Mouse (Mus musculus) lung, postnatal 0 days (tissue): ENCODE results near the gene Sf3a3. TPM values are rescaled to one million over a fixed set of nuclear protein-coding genes. Genes with fewer than 3 reads are reported as not detected.

Experiments
- ATAC-seq: fragments of 200-750 bp; cut with Nextera tagmentation; 2 replicates; pipeline ENCODE4 v1.8.0; 2017; ENCODE audit warnings: moderate library complexity
- DNase-seq: peaks from one replicate; pipeline ENCODE4 v3.0.0-alpha.2; 2016; ENCODE audit warnings: low spot score
- H3K27ac ChIP-seq: fragments of 300-500 bp; sonication (generic); 2 replicates; pipeline ENCODE4 v1.5.1; 2014; ENCODE audit warnings: antibody characterized with exemption, mild to moderate bottlenecking, low read length, mixed read lengths
- H3K27me3 ChIP-seq: fragments of 300-500 bp; sonication (generic); replicated peaks from 2 replicates; pipeline ENCODE4 v1.6.1; 2014; ENCODE audit warnings: low read length, mixed read lengths; ENCODE audit not compliant: insufficient read depth
- H3K36me3 ChIP-seq: fragments of 300-500 bp; sonication (generic); 2 replicates; pipeline ENCODE4 v1.6.1; 2014; ENCODE audit warnings: low read length, mixed read lengths; ENCODE audit not compliant: insufficient read depth
- H3K4me1 ChIP-seq: fragments of 300-500 bp; sonication (generic); 2 replicates; pipeline ENCODE4 v1.6.1; 2014; ENCODE audit warnings: antibody characterized with exemption, low read depth, low read length, mixed read lengths; ENCODE audit not compliant: insufficient read depth
- H3K4me2 ChIP-seq: fragments of 300-500 bp; sonication (generic); replicated peaks from 2 replicates; pipeline ENCODE4 v1.6.1; 2014; ENCODE audit warnings: low read depth, mild to moderate bottlenecking, low read length, moderate library complexity, mixed read lengths
- H3K4me3 ChIP-seq: fragments of 300-500 bp; sonication (generic); 2 replicates; pipeline ENCODE4 v1.5.1; 2014; ENCODE audit warnings: low read depth, low read length
- H3K9ac ChIP-seq: fragments of 300-500 bp; sonication (generic); replicated peaks from 2 replicates; pipeline ENCODE4 v1.6.1; 2014; ENCODE audit warnings: low read depth, mild to moderate bottlenecking
- H3K9me3 ChIP-seq: fragments of 300-500 bp; sonication (generic); 2 replicates; pipeline ENCODE4 v1.6.1; 2016; ENCODE audit warnings: low read length, mixed read lengths
- CTCF ChIP-seq: IDR thresholded peaks from 2 replicates; pipeline ENCODE4 v1.5.1; 2016; ENCODE audit warnings: antibody characterized with exemption, mild to moderate bottlenecking
- EP300 ChIP-seq: IDR thresholded peaks from 2 replicates; pipeline ENCODE4 v1.6.1; 2016; ENCODE audit warnings: antibody characterized with exemption, mild to moderate bottlenecking, control low read depth
- WGBS: fragments of 180-500 bp; shearing (Covaris S2); extraction: QIAGEN DNeasy Blood & Tissue Kit; methylation state at CpG from one replicate; pipeline ENCODE4 v1.1.7; 2014; 5-methylcytosine and 5-hydroxymethylcytosine counted together
- polyA plus RNA-seq: library from polyadenylated mRNA; unstranded; fragments of >200 nt; fragmentation: Nextera tagmentation; extraction: Ambion mirVana; gene quantifications from 2 replicates; pipeline ENCODE4 v1.2.1, GENCODE M21; 2015

Sf3a3 gene
- polyA plus RNA-seq, 1 experiment from 2014 or later = 49.1 TPM

DNA sequence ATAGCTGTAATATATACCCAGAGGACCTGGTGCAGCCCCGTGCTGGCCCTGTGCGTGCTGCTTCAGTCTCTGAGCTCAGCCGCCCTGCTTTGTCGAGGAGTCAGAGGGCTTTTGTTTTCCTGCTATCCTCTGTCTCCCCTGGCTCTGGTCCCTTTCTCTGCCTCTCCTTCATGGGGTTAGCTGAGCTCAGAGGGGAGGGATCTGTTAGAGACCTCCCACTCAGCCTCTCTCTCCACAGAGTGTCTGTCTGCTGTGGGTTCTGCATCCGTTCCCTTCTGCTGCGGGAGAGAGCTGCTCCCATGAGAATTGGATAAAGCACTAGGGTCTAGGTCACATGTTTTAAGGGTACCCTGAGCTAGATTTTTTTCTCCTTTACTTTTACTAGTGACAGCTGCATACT lies 11.5 kb downstream of the Sf3a3 start:
- Histone ChIP-seq H3K4me2 (no peak overlapping the region), H3K27me3 (no peaks in the 10 kb centered on the region), H3K9me3 (no peaks in the 10 kb centered on the region), H3K36me3 (peaks cover 66% of the 10 kb centered on the region), H3K4me1 (no peaks in the 10 kb centered on the region), H3K9ac (no peak overlapping the region), H3K4me3 (no peak overlapping the region), H3K27ac (no peak overlapping the region)
- 89% methylated on average over 6 of the region's 6 CpGs for WGBS
- no peak for DNase-seq
- no peak for ATAC-seq
- TF ChIP-seq EP300 = no peak
- no peak for TF ChIP-seq CTCF

GRCm38 (mm10) chr4:124736952-124737351 lies 22.4 kb downstream of the Sf3a3 start:
- no peaks in the 10 kb centered on the region for H3K27me3 ChIP-seq
- no peak for ATAC-seq
- no peak overlapping the region for H3K27ac ChIP-seq
- no peak overlapping the region for H3K9ac ChIP-seq
- no peak for TF ChIP-seq CTCF
- no peak for TF ChIP-seq EP300
- 55% methylated on average over 2 of the region's 2 CpGs for WGBS
- no peak overlapping the region for H3K4me2 ChIP-seq
- 0 out of 2 replicates have a peak, but pooled peaks cover 1% of the 10 kb centered on the region for H3K4me1 ChIP-seq
- H3K36me3 ChIP-seq = 0 out of 2 replicates have a peak, but pooled peaks cover 3% of the 10 kb centered on the region
- no peaks in the 10 kb centered on the region for H3K9me3 ChIP-seq
- DNase-seq = no peak
- H3K4me3 ChIP-seq = no peak overlapping the region

GRCm38 (mm10) chr4:124737486-124737885 lies 22.9 kb downstream of the Sf3a3 start:
- DNase-seq (no peak), ATAC-seq (no peak)
- no peaks in the 10 kb centered on the region for H3K36me3 ChIP-seq
- TF ChIP-seq CTCF (no peak), EP300 (no peak)
- H3K27ac ChIP-seq = no peak overlapping the region
- WGBS = 78% methylated on average over 5 of the region's 5 CpGs
- H3K4me1 ChIP-seq = 0 out of 2 replicates have a peak, but pooled peaks cover 4% of the 10 kb centered on the region
- H3K4me3 ChIP-seq = no peak overlapping the region
- H3K27me3 ChIP-seq = no peaks in the 10 kb centered on the region
- no peak overlapping the region for H3K9ac ChIP-seq
- H3K9me3 ChIP-seq = no peaks in the 10 kb centered on the region
- no peak overlapping the region for H3K4me2 ChIP-seq

DNA sequence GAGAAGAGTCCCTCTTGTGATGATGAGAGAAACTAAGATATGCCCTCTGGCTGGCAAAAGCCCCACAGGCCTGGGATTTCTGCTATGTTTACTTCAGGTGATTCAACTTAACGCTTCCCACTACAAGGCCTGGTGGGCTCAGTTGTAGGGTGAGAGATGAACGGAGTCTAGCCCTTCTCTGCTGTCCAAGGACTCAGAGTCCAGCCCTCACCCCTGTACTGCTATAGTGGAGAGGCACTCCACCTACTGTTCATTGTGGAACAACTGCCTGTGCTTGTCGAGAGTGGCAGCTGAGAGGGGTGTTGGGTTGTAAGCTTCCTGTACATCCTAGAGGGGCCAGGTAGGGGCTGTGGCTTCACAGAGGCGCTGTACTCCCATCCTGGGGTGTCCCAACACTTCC lies 23.4 kb downstream of the Sf3a3 start:
- no peaks in the 10 kb centered on the region for H3K27me3 ChIP-seq
- 0 out of 2 replicates have a peak, but pooled peaks cover 4% of the 10 kb centered on the region for H3K4me1 ChIP-seq
- no peaks in the 10 kb centered on the region for H3K36me3 ChIP-seq
- TF ChIP-seq EP300 (no peak), CTCF (peak; percentile 36)
- no peak overlapping the region for H3K27ac ChIP-seq
- WGBS = 43% methylated on average over 4 of the region's 4 CpGs
- H3K9me3 ChIP-seq = no peaks in the 10 kb centered on the region
- ATAC-seq (no peak), DNase-seq (no peak)
- no peak overlapping the region for H3K4me2 ChIP-seq
- H3K9ac ChIP-seq = no peak overlapping the region
- H3K4me3 ChIP-seq = no peak overlapping the region

DNA sequence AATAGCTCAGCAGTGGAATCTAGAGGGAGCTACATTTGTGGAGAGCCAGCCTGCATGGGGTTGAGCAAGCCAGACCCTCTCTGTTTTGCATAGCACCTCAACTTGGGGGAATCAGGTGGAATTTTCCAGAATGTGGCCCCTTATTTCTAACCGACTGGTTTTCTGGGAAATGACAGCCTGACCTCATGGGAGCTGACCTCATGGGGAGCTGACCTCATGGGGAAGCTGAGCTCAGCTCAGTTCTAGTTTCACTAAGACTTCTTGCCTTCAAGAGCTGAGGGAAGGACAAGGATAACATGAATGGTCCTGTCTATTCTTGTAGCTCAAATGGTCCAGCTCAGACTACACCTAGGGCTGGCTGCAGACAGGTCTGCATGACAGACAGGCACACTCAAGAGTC lies 24.2 kb downstream of the Sf3a3 start:
- no peak for ATAC-seq
- TF ChIP-seq CTCF = no peak
- H3K4me2 ChIP-seq = no peak overlapping the region
- DNase-seq = no peak
- H3K27me3 ChIP-seq = no peaks in the 10 kb centered on the region
- H3K36me3 ChIP-seq = no peaks in the 10 kb centered on the region
- H3K4me1 ChIP-seq = 0 out of 2 replicates have a peak, but pooled peaks cover 4% of the 10 kb centered on the region
- no peak overlapping the region for H3K4me3 ChIP-seq
- H3K9me3 ChIP-seq = no peaks in the 10 kb centered on the region
- no peak overlapping the region for H3K9ac ChIP-seq
- no peak overlapping the region for H3K27ac ChIP-seq
- WGBS = 75% methylated on average over 1 of the region's 1 CpGs

GRCm38 (mm10) chr4:124741376-124742343 lies 27.1 kb downstream of the Sf3a3 start, which contains the start of gene Inpp5b:
TSS of gene Inpp5b (plus strand) at chr4:124741850.
- no peaks in the 10 kb centered on the region for H3K9me3 ChIP-seq
- peak; percentile 91 for ATAC-seq
- H3K36me3 ChIP-seq = no peaks in the 10 kb centered on the region
- peak within 1 kb of the TSS; percentile 51 for H3K9ac ChIP-seq
- peak within 1 kb of the TSS; percentile 73 for H3K4me2 ChIP-seq
- H3K4me3 ChIP-seq = peak within 1 kb of the TSS; percentile 57
- no peak within 1 kb of the TSS for H3K27ac ChIP-seq
- no peaks in the 10 kb centered on the region for H3K27me3 ChIP-seq
- 0 out of 2 replicates have a peak, but pooled peaks cover 4% of the 10 kb centered on the region for H3K4me1 ChIP-seq
- 13% methylated on average over 25 of the region's 25 CpGs for WGBS
- TF ChIP-seq EP300 (no peak), CTCF (no peak)
- DNase-seq = peak; percentile 77
